Mouse (Mus musculus): Measurements from ENCODE around the gene Lmx1b. TPM values are rescaled to one million over a fixed set of nuclear protein-coding genes. Genes with fewer than 3 reads are reported as not detected.
A peak's percentile ranks its signal among the peaks of the same experiment; 100 is the strongest.

The Lmx1b gene
- polyA plus RNA-seq, 1 experiment: not detected

GRCm38 (mm10) chr2:33645538-33646282 lies 5.4 kb upstream of the Lmx1b start:
- Histone ChIP-seq H3K4me1 (peaks cover 27% of the 10 kb centered on the region), H3K9me3 (0 out of 2 replicates have a peak, but pooled peaks cover 2% of the 10 kb centered on the region), H3K36me3 (replicated peaks; ENCODE audit: low read length) (no peaks in the 10 kb centered on the region), H3K27me3 (replicated peaks) (peaks cover 98% of the 10 kb centered on the region), H3K4me3 (replicated peaks) (no peak overlapping the region)
- TF ChIP-seq GATA1 (IDR thresholded peaks at IDR 0.05; ENCODE audit: borderline replicate concordance, low read length) (no peak), FLI1 (IDR thresholded peaks at IDR 0.05; ENCODE audit: low read length) (no peak)

- Histone ChIP-seq H3K4me1 (peaks cover 42% of the 10 kb centered on the region), H3K4me3 (replicated peaks) (no peak overlapping the region), H3K36me3 (replicated peaks; ENCODE audit: low read length) (no peaks in the 10 kb centered on the region), H3K27me3 (replicated peaks) (peaks cover 100% of the 10 kb centered on the region), H3K9me3 (no peaks in the 10 kb centered on the region)
- TF ChIP-seq GATA1 (IDR thresholded peaks at IDR 0.05; ENCODE audit: borderline replicate concordance, low read length) (no peak), FLI1 (IDR thresholded peaks at IDR 0.05; ENCODE audit: low read length) (no peak)
Measured at GRCm38 (mm10) chr2:33643721-33644713, 3.7 kb upstream of the Lmx1b start.

DNA sequence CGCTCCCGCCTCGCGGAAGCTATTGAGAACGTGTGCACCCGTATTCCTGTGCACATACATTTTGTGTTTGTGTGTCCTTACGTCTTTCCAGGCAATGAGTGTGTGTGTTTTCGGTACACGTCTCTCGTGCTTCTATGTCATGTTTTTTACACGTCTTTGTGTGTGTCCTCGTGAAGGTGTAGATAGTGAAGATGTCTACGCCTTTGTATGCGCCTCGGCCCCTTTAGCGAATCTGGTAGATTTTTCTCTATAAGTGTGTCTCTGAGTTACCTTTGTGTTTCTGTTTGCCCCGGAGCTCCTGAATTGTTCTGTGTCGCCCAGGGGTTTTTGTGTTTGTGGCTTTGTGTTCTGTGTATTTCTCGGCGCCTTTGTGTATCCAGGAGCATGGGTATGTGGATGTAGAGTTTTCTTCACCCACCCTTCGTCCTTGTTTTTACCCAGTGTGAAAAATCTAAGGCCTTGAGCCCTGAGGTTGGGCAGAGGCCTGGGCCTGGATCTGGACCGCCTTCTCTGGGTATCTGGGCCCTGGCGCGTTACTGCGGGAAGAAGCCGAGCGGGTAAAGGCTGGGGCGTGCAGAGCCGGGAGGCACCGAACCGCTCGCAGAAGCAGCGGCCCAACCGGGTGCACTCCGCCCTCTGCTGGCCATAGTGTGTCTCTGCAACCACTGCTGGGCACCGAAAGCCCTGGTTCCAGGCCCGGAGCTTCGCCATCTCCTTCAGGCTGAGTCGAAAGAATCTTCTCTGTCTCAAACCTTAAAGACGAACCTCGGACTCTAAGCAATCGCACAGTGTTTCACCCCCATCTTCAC lies 2.5 kb upstream of the Lmx1b start:
- Histone ChIP-seq H3K9me3 (no peaks in the 10 kb centered on the region), H3K4me1 (peaks cover 42% of the 10 kb centered on the region), H3K36me3 (replicated peaks; ENCODE audit: low read length) (no peaks in the 10 kb centered on the region), H3K27me3 (replicated peaks) (peaks cover 100% of the 10 kb centered on the region), H3K4me3 (replicated peaks) (no peak overlapping the region)
- TF ChIP-seq FLI1 (IDR thresholded peaks at IDR 0.05; ENCODE audit: low read length) (no peak), GATA1 (IDR thresholded peaks at IDR 0.05; ENCODE audit: borderline replicate concordance, low read length) (no peak)

- H3K4me3 ChIP-seq (replicated peaks): no peak overlapping the region
- peaks cover 100% of the 10 kb centered on the region for H3K27me3 ChIP-seq (replicated peaks)
- no peak for TF ChIP-seq FLI1 (IDR thresholded peaks at IDR 0.05; ENCODE audit: low read length)
- no peaks in the 10 kb centered on the region for H3K9me3 ChIP-seq
- H3K4me1 ChIP-seq: peaks cover 42% of the 10 kb centered on the region
- no peaks in the 10 kb centered on the region for H3K36me3 ChIP-seq (replicated peaks; ENCODE audit: low read length)
Measured at GRCm38 (mm10) chr2:33641859-33642571, 1.7 kb upstream of the Lmx1b start.

DNA sequence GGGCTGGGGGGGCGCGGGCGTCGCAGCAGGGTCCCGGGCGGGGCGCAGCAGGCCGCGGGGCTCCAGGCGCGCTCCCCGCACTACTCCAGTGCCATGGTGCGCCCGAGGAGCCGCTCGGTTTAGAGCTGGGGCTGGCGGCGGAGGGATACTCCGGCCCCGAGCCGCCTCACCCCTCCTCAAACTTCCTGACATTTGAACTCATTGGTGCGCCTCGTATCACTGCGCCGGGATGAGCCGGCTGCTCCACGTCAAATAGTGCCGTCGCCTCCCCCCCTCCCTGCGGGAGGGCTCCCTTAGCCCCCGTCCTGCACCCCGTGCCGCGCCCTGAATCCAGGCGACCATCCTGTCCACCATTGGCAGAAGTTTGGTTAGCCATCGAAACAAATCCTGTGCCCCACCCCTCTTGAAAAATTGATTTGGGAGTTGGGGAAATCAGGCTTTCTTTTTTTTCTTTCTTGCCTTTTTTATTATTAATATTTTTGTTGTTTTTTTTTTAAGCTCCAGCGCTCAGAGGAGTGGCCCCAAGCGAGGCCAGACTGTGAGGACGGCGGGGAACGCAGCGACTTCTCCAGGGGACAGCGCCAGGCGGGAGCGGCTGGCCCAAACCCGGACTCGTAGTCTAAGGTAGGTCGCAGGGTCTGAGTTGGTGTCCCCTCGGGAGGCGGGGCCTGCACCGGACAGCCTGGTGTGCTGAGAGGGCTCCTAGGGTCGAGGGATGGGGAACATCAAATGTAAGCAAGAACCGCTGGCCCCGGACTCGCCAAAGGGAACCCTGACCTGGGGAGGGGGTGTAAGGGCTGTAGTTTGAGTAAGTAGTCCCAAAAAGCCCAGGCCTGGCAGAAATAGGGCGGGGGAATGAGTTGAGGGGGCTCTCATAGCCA lies 907 bp upstream of the Lmx1b start:
- peak overlapping the region; percentile 42 for H3K4me3 ChIP-seq (replicated peaks)
- peaks cover 99% of the 10 kb centered on the region for H3K27me3 ChIP-seq (replicated peaks)

GRCm38 (mm10) chr2:33639301-33640170 lies 775 bp downstream of the Lmx1b start:
- Histone ChIP-seq H3K4me1 (peaks cover 49% of the 10 kb centered on the region), H3K36me3 (replicated peaks; ENCODE audit: low read length) (no peaks in the 10 kb centered on the region), H3K9me3 (no peaks in the 10 kb centered on the region), H3K27me3 (replicated peaks) (peaks cover 99% of the 10 kb centered on the region), H3K4me3 (replicated peaks) (peak overlapping the region; percentile 12)
- TF ChIP-seq FLI1 (IDR thresholded peaks at IDR 0.05; ENCODE audit: low read length): no peak
- no peak for TF ChIP-seq GATA1 (IDR thresholded peaks at IDR 0.05; ENCODE audit: borderline replicate concordance, low read length)

More for the DNA sequence above, 907 bp upstream of the Lmx1b start:
- peaks cover 47% of the 10 kb centered on the region for H3K4me1 ChIP-seq
- H3K9me3 ChIP-seq: no peaks in the 10 kb centered on the region
- no peaks in the 10 kb centered on the region for H3K36me3 ChIP-seq (replicated peaks; ENCODE audit: low read length)
- TF ChIP-seq FLI1 (IDR thresholded peaks at IDR 0.05; ENCODE audit: low read length) (no peak), GATA1 (IDR thresholded peaks at IDR 0.05; ENCODE audit: borderline replicate concordance, low read length) (no peak)

DNA sequence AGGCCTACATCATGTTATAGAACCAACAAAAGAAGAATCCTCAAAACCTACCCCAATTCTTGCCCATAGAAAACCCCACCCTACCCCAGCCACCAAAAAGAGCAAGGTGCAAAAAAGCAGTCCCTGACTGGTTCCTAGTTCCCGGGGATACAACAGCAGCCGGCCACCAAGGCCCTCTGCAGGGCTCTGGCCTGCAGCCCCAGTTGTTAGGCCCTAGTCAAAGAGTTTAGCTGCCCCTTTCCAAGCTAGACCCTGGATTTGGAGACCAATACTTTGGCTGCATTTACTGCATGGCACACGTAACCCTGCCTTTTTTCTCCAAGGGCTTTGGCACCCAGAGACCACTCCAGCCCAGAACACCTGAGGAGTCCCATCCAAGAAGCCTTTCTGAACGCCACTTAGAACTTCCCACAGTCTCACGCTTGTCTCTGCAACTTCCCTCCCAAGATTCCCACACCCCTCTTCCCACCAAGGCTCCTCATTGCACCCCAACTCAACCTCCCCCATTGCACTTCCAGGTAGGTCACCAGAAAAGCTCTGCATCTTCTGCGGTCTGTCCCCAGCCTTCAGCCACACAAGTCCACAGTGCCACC lies 2.1 kb downstream of the Lmx1b start:
- H3K36me3 ChIP-seq (replicated peaks; ENCODE audit: low read length): no peaks in the 10 kb centered on the region
- H3K27me3 ChIP-seq (replicated peaks): peaks cover 99% of the 10 kb centered on the region
- H3K4me3 ChIP-seq (replicated peaks): no peak overlapping the region
- no peak for TF ChIP-seq GATA1 (IDR thresholded peaks at IDR 0.05; ENCODE audit: borderline replicate concordance, low read length)
- TF ChIP-seq FLI1 (IDR thresholded peaks at IDR 0.05; ENCODE audit: low read length): no peak
- H3K9me3 ChIP-seq: no peaks in the 10 kb centered on the region
- H3K4me1 ChIP-seq: peaks cover 45% of the 10 kb centered on the region

Data from megakaryocyte, embryonic 14.5 days (primary cell).